ENCODE assay signal across 15 mouse cellular contexts in genomic region chr1:91464436-91464835, GRCm38 (mm10). TPM values are rescaled to one million over a fixed set of nuclear protein-coding genes. Genes with fewer than 3 reads are reported as not detected.
A peak's percentile ranks its signal among the peaks of the same experiment; 100 is the strongest.
DNase-seq lines count a peak whose midpoint lies in the region; ATAC-seq and TF ChIP-seq lines count a peak whose summit lies in the region.
"Had no signal": no experiment of that assay in that cellular context is flagged by ENCODE, and none has a peak within 500 bp of the region (broad histone marks: within the 10 kb centered on the region; RNA-seq: fewer than 3 reads in every experiment).

No protein-coding gene starts in this region.

- DNase-seq in cerebellum, postnatal 10 days: peak; percentile 42 to 54
- DNase-seq in cerebellum, postnatal 25 days: no peak
- no peak for DNase-seq in lung, adult 2 months
- DNase-seq in kidney, adult 8-10 months: peak; percentile 72 to 81
- DNase-seq in frontal cortex, postnatal 25 days (ENCODE audit: low spot score in 2 of 2): no peak
- DNase-seq in gastrocnemius, adult 18-20 months (ENCODE audit: low spot score): no peak
- DNase-seq: B cell, adult 2 months; cerebellum, adult 2 months; thymus, adult 2 months had no signal

- ATAC-seq in lung, embryonic 15.5 days (ENCODE audit: borderline replicate concordance, extremely low read depth, low FRiP score, low TSS enrichment): no peak
- no peak for ATAC-seq in liver, embryonic 15.5 days (ENCODE audit: insufficient read depth)

- peak overlapping the region; percentile 78 for H3K27ac ChIP-seq in lung, embryonic 15.5 days
- H3K27ac ChIP-seq in liver, embryonic 15.5 days (replicated peaks): peak overlapping the region; percentile 73; the same call in 1 of the 2 replicates
- H3K27ac ChIP-seq: hindbrain, embryonic 15.5 days; layer of hippocampus, adult 2 months; midbrain, embryonic 10.5 days had no signal

- TF ChIP-seq CTCF in lung, adult 2 months (IDR thresholded peaks at IDR 0.05; ENCODE audit: insufficient read depth, low read length): no peak

- no peak overlapping the region for H3K4me2 ChIP-seq in lung, embryonic 15.5 days
- H3K4me2 ChIP-seq in liver, embryonic 15.5 days: peak overlapping the region; percentile 38; the same call in 1 of the 2 replicates
- H3K4me2 ChIP-seq: hindbrain, embryonic 15.5 days had no signal

- no peak overlapping the region for H3K9ac ChIP-seq in lung, embryonic 15.5 days
- H3K9ac ChIP-seq in liver, embryonic 15.5 days: no peak overlapping the region
- H3K9ac ChIP-seq: hindbrain, embryonic 15.5 days had no signal

- H3K36me3 ChIP-seq in lung, embryonic 15.5 days: no peaks in the 10 kb centered on the region
- H3K36me3 ChIP-seq in liver, embryonic 15.5 days (replicated peaks): no peaks in the 10 kb centered on the region
- H3K36me3 ChIP-seq: hindbrain, embryonic 15.5 days; midbrain, embryonic 10.5 days had no signal

- H3K27me3 ChIP-seq in lung, embryonic 15.5 days: no peaks in the 10 kb centered on the region
- no peaks in the 10 kb centered on the region for H3K27me3 ChIP-seq in liver, embryonic 15.5 days
- H3K27me3 ChIP-seq: hindbrain, embryonic 15.5 days had no signal

- H3K4me1 ChIP-seq in lung, embryonic 15.5 days: peaks cover 19% of the 10 kb centered on the region
- H3K4me1 ChIP-seq in lung, adult 2 months (ENCODE audit: control insufficient read depth, insufficient read depth, low read length): no peaks in the 10 kb centered on the region
- peaks cover 25% of the 10 kb centered on the region for H3K4me1 ChIP-seq in liver, embryonic 15.5 days (replicated peaks)

- no peaks in the 10 kb centered on the region for H3K9me3 ChIP-seq in lung, embryonic 15.5 days
- H3K9me3 ChIP-seq in liver, embryonic 15.5 days (replicated peaks): no peaks in the 10 kb centered on the region
- H3K9me3 ChIP-seq: hindbrain, embryonic 15.5 days; midbrain, embryonic 10.5 days had no signal

- WGBS in lung, embryonic 15.5 days: 42% methylated on average over 5 of the region's 5 CpGs
- 50% methylated on average over 5 of the region's 5 CpGs for WGBS in lung, adult 2 months
- WGBS in liver, embryonic 15.5 days (ENCODE audit: insufficient replicate concordance): 50% methylated on average over 5 of the region's 5 CpGs

- no peak overlapping the region for H3K4me3 ChIP-seq in lung, embryonic 15.5 days
- H3K4me3 ChIP-seq in lung, adult 2 months (replicated peaks; ENCODE audit: extremely low read depth, low read depth, low read length): no peak overlapping the region
- no peak overlapping the region for H3K4me3 ChIP-seq in liver, embryonic 15.5 days (replicated peaks)
- H3K4me3 ChIP-seq: hindbrain, embryonic 15.5 days; layer of hippocampus, adult 2 months; midbrain, embryonic 10.5 days; myocyte had no signal

- TF ChIP-seq POLR2A in lung, adult 2 months (IDR thresholded peaks at IDR 0.05; ENCODE audit: borderline replicate concordance, extremely low read depth, low read depth, low read length): no peak

RNA-seq across cellular contexts. Expression of gene Per2, which starts 5.3 kb away (rescaled TPM):
- polyA plus RNA-seq in lung, embryonic 15.5 days (2015; fragmentation: Nextera tagmentation; extraction: Ambion mirVana): 8.2 and 11.4 TPM in 2 replicates
- 6.9 and 21.0 TPM in 2 replicates for polyA plus RNA-seq in lung, adult 2 months (2012; rRNA removed)
- 2.3 and 3.3 TPM in 2 replicates for polyA plus RNA-seq in liver, embryonic 15.5 days (2015; fragmentation: Nextera tagmentation; extraction: Ambion mirVana)
- total RNA-seq in gastrocnemius, adult 18-20 months (2021): 1 to 10 TPM; 2.3 to 3.0 TPM

RNA-seq across cellular contexts. Expression of gene Traf3ip1, which starts 30.0 kb away (rescaled TPM):
- polyA plus RNA-seq in lung, embryonic 15.5 days (2015; fragmentation: Nextera tagmentation; extraction: Ambion mirVana): 11.0 and 11.5 TPM in 2 replicates
- 16.1 and 20.2 TPM in 2 replicates for polyA plus RNA-seq in lung, adult 2 months (2012; rRNA removed)
- polyA plus RNA-seq in liver, embryonic 15.5 days (2015; fragmentation: Nextera tagmentation; extraction: Ambion mirVana): 1.8 and 2.1 TPM in 2 replicates
- total RNA-seq in gastrocnemius, adult 18-20 months (2021): 1 to 10 TPM; 3.0 to 4.1 TPM

RNA-seq across cellular contexts. Expression of gene Hes6, which starts 50.6 kb away (rescaled TPM):
- polyA plus RNA-seq in lung, embryonic 15.5 days (2015; fragmentation: Nextera tagmentation; extraction: Ambion mirVana): 85.4 and 91.3 TPM in 2 replicates
- polyA plus RNA-seq in lung, adult 2 months (2012; rRNA removed): 40.5 and 54.4 TPM in 2 replicates
- 21.1 and 24.1 TPM in 2 replicates for polyA plus RNA-seq in liver, embryonic 15.5 days (2015; fragmentation: Nextera tagmentation; extraction: Ambion mirVana)
- total RNA-seq in gastrocnemius, adult 18-20 months (2021): 1 to 10 TPM; 6.0 to 6.4 TPM

Comparison
In these comparisons a context has a peak if more than half of its experiments do, and no peak if none do; other contexts are left out.
1. DNase-seq: peak in cerebellum, postnatal 10 days (2 of 2) and kidney, adult 8-10 months (2 of 2); none in cerebellum, postnatal 25 days (0 of 2), lung, adult 2 months (single experiment), frontal cortex, postnatal 25 days (0 of 2) and gastrocnemius, adult 18-20 months (single experiment).